Mouse (Mus musculus) heart, embryonic 12.5 days (tissue): ENCODE results near the gene Rnf20. TPM values are rescaled to one million over a fixed set of nuclear protein-coding genes. Genes with fewer than 3 reads are reported as not detected.

Source experiments
- polyA plus RNA-seq: library from polyadenylated mRNA; unstranded; fragments of >200 nt; fragmentation: Nextera tagmentation; extraction: Ambion mirVana; gene quantifications from 2 replicates; pipeline ENCODE4 v1.2.1, GENCODE M21; 2016

The Rnf20 gene
- polyA plus RNA-seq, 1 experiment from 2014 or later = 30.2 TPM

Other genes starting within 250 kb of the Rnf20 start
- gene Acnat2, start 223.9 kb upstream of the Rnf20 start, polyA plus RNA-seq = not detected in 2 replicates
- gene Acnat1, start 158.1 kb upstream of the Rnf20 start, polyA plus RNA-seq = not detected in 2 replicates
- gene Baat, start 125.4 kb upstream of the Rnf20 start, polyA plus RNA-seq = not detected in 2 replicates
- gene Mrpl50, start 110.9 kb upstream of the Rnf20 start, polyA plus RNA-seq = 69.1 and 71.4 TPM in 2 replicates
- 8.0 and 8.3 TPM in 2 replicates for gene Zfp189, start 110.8 kb upstream of the Rnf20 start, polyA plus RNA-seq
- 0.39 and 0.42 TPM in 2 replicates for gene Aldob, start 82.5 kb upstream of the Rnf20 start, polyA plus RNA-seq
- gene Tmem246, start 34.1 kb upstream of the Rnf20 start, polyA plus RNA-seq = 47.5 and 48.0 TPM in 2 replicates
- gene Ppp3r2, start 50.0 kb downstream of the Rnf20 start, polyA plus RNA-seq = 0.09 and 0.10 TPM in 2 replicates
- gene Grin3a, start 213.7 kb downstream of the Rnf20 start, polyA plus RNA-seq = 1.2 and 1.5 TPM in 2 replicates